Mouse (Mus musculus): ENCODE measurements at regions not wholly inside any gene's neighbourhood (a gene's known extent, or its start where the extent isn't known, plus 50 kb on each side); places are given as distances from the start of the nearest gene placed in this dataset.
"Not testable (repeated sequence)": the region's sequence is repeated elsewhere in the genome, so short reads cannot be mapped to it uniquely, and the experiment has no call there.

- Histone ChIP-seq H3K4me1 (ENCODE audit: control insufficient read depth, insufficient read depth, low read length) (no peaks in the 10 kb centered on the region), H3K36me3 (ENCODE audit: control insufficient read depth, insufficient read depth, low read length) (no peaks in the 10 kb centered on the region), H3K4me3 (ENCODE audit: low read depth, low read length) (no peak overlapping the region), H3K9ac (replicated peaks; ENCODE audit: low read depth, low read length) (no peak overlapping the region), H3K9me3 (ENCODE audit: control insufficient read depth, low read length) (no peaks in the 10 kb centered on the region), H3K4me2 (ENCODE audit: low read depth, low read length) (no peak overlapping the region), H3K27ac (ENCODE audit: low read depth, low read length) (no peak overlapping the region), H3K27me3 (ENCODE audit: control insufficient read depth, insufficient read depth, low read length) (no peaks in the 10 kb centered on the region)
- 93% methylated on average over 8 of the region's 8 CpGs for WGBS
- no peak for ATAC-seq (ENCODE audit: low read depth)
These were observed 411.9 kb upstream of the Auts2 start for GRCm38 (mm10) chr5:132955051-132955450.

GRCm38 (mm10) chr5:132933439-132933980 is 390.4 kb upstream of the Auts2 start:
- Histone ChIP-seq H3K27ac (ENCODE audit: low read depth, low read length) (no peak overlapping the region), H3K4me3 (ENCODE audit: low read depth, low read length) (no peak overlapping the region), H3K4me1 (ENCODE audit: control insufficient read depth, insufficient read depth, low read length) (no peaks in the 10 kb centered on the region), H3K4me2 (ENCODE audit: low read depth, low read length) (no peak overlapping the region), H3K9me3 (ENCODE audit: control insufficient read depth, low read length) (no peaks in the 10 kb centered on the region), H3K27me3 (ENCODE audit: control insufficient read depth, insufficient read depth, low read length) (no peaks in the 10 kb centered on the region), H3K36me3 (ENCODE audit: control insufficient read depth, insufficient read depth, low read length) (no peaks in the 10 kb centered on the region), H3K9ac (replicated peaks; ENCODE audit: low read depth, low read length) (no peak overlapping the region)
- no peak for ATAC-seq (ENCODE audit: low read depth)
- WGBS = 72% methylated on average over 9 of the region's 9 CpGs

GRCm38 (mm10) chr5:132929955-132930354 is 386.8 kb upstream of the Auts2 start:
- WGBS = 91% methylated on average over 12 of the region's 12 CpGs

GRCm38 (mm10) chr5:132923365-132923764 is 380.2 kb upstream of the Auts2 start:
- Histone ChIP-seq H3K9me3 (ENCODE audit: control insufficient read depth, low read length) (no peaks in the 10 kb centered on the region; the same call in 1 of the 2 replicates), H3K27ac (ENCODE audit: low read depth, low read length) (no peak overlapping the region), H3K4me2 (ENCODE audit: low read depth, low read length) (no peak overlapping the region), H3K36me3 (ENCODE audit: control insufficient read depth, insufficient read depth, low read length) (no peaks in the 10 kb centered on the region), H3K27me3 (ENCODE audit: control insufficient read depth, insufficient read depth, low read length) (no peaks in the 10 kb centered on the region), H3K4me1 (ENCODE audit: control insufficient read depth, insufficient read depth, low read length) (no peaks in the 10 kb centered on the region), H3K4me3 (ENCODE audit: low read depth, low read length) (no peak overlapping the region), H3K9ac (replicated peaks; ENCODE audit: low read depth, low read length) (no peak overlapping the region)
- WGBS = 52% methylated on average over 4 of the region's 4 CpGs
- ATAC-seq (ENCODE audit: low read depth) = no peak

More at GRCm38 (mm10) chr5:132929955-132930354, 386.8 kb upstream of the Auts2 start:
- not testable (repeated sequence) for H3K27ac ChIP-seq (ENCODE audit: low read depth, low read length); ATAC-seq (ENCODE audit: low read depth); H3K27me3 ChIP-seq (ENCODE audit: control insufficient read depth, insufficient read depth, low read length); H3K9ac ChIP-seq (replicated peaks; ENCODE audit: low read depth, low read length); H3K9me3 ChIP-seq (ENCODE audit: control insufficient read depth, low read length); H3K4me2 ChIP-seq (ENCODE audit: low read depth, low read length); H3K4me3 ChIP-seq (ENCODE audit: low read depth, low read length); H3K36me3 ChIP-seq (ENCODE audit: control insufficient read depth, insufficient read depth, low read length); H3K4me1 ChIP-seq (ENCODE audit: control insufficient read depth, insufficient read depth, low read length)

- WGBS = 74% methylated on average over 2 of the region's 2 CpGs
- Histone ChIP-seq H3K27ac (ENCODE audit: low read depth, low read length) (no peak overlapping the region), H3K9ac (replicated peaks; ENCODE audit: low read depth, low read length) (no peak overlapping the region)
These were observed 365.9 kb upstream of the Auts2 start for GRCm38 (mm10) chr5:132909056-132909455.

GRCm38 (mm10) chr5:132908220-132908619 is 365.1 kb upstream of the Auts2 start:
- 86% methylated on average over 8 of the region's 8 CpGs for WGBS
- Histone ChIP-seq H3K27me3 (ENCODE audit: control insufficient read depth, insufficient read depth, low read length) (no peaks in the 10 kb centered on the region), H3K4me3 (ENCODE audit: low read depth, low read length) (no peak overlapping the region), H3K36me3 (ENCODE audit: control insufficient read depth, insufficient read depth, low read length) (no peaks in the 10 kb centered on the region), H3K4me1 (ENCODE audit: control insufficient read depth, insufficient read depth, low read length) (no peaks in the 10 kb centered on the region), H3K27ac (ENCODE audit: low read depth, low read length) (no peak overlapping the region), H3K9me3 (ENCODE audit: control insufficient read depth, low read length) (no peaks in the 10 kb centered on the region), H3K9ac (replicated peaks; ENCODE audit: low read depth, low read length) (no peak overlapping the region), H3K4me2 (ENCODE audit: low read depth, low read length) (no peak overlapping the region)
- ATAC-seq (ENCODE audit: low read depth) = no peak

More at GRCm38 (mm10) chr5:132909056-132909455, 365.9 kb upstream of the Auts2 start:
- Histone ChIP-seq H3K9me3 (ENCODE audit: control insufficient read depth, low read length) (no peaks in the 10 kb centered on the region), H3K4me2 (ENCODE audit: low read depth, low read length) (no peak overlapping the region), H3K27me3 (ENCODE audit: control insufficient read depth, insufficient read depth, low read length) (no peaks in the 10 kb centered on the region), H3K4me3 (ENCODE audit: low read depth, low read length) (no peak overlapping the region), H3K36me3 (ENCODE audit: control insufficient read depth, insufficient read depth, low read length) (no peaks in the 10 kb centered on the region), H3K4me1 (ENCODE audit: control insufficient read depth, insufficient read depth, low read length) (no peaks in the 10 kb centered on the region)
- no peak for ATAC-seq (ENCODE audit: low read depth)

- Histone ChIP-seq H3K9ac (replicated peaks; ENCODE audit: low read depth, low read length) (no peak overlapping the region), H3K9me3 (ENCODE audit: control insufficient read depth, low read length) (no peaks in the 10 kb centered on the region), H3K27ac (ENCODE audit: low read depth, low read length) (no peak overlapping the region), H3K4me2 (ENCODE audit: low read depth, low read length) (no peak overlapping the region), H3K4me1 (ENCODE audit: control insufficient read depth, insufficient read depth, low read length) (no peaks in the 10 kb centered on the region), H3K36me3 (ENCODE audit: control insufficient read depth, insufficient read depth, low read length) (no peaks in the 10 kb centered on the region), H3K27me3 (ENCODE audit: control insufficient read depth, insufficient read depth, low read length) (no peaks in the 10 kb centered on the region), H3K4me3 (ENCODE audit: low read depth, low read length) (no peak overlapping the region)
- ATAC-seq (ENCODE audit: low read depth) = no peak
- WGBS = 75% methylated on average over 1 of the region's 1 CpGs
These were observed 349.4 kb upstream of the Auts2 start for GRCm38 (mm10) chr5:132892591-132892990.

- H3K9ac ChIP-seq (replicated peaks; ENCODE audit: low read depth, low read length) = no peak overlapping the region
- no peaks in the 10 kb centered on the region for H3K36me3 ChIP-seq (ENCODE audit: control insufficient read depth, insufficient read depth, low read length)
- no peak overlapping the region for H3K4me3 ChIP-seq (ENCODE audit: low read depth, low read length)
- no peaks in the 10 kb centered on the region for H3K27me3 ChIP-seq (ENCODE audit: control insufficient read depth, insufficient read depth, low read length)
- no peak for ATAC-seq (ENCODE audit: low read depth)
- no peak overlapping the region for H3K27ac ChIP-seq (ENCODE audit: low read depth, low read length)
- H3K4me2 ChIP-seq (ENCODE audit: low read depth, low read length) = no peak overlapping the region
- WGBS = 62% methylated on average over 2 of the region's 2 CpGs
- H3K4me1 ChIP-seq (ENCODE audit: control insufficient read depth, insufficient read depth, low read length) = no peaks in the 10 kb centered on the region
- H3K9me3 ChIP-seq (ENCODE audit: control insufficient read depth, low read length) = no peaks in the 10 kb centered on the region
These were observed 341.0 kb upstream of the Auts2 start for GRCm38 (mm10) chr5:132884130-132884529.

- ATAC-seq (ENCODE audit: low read depth) = no peak
- Histone ChIP-seq H3K4me1 (ENCODE audit: control insufficient read depth, insufficient read depth, low read length) (no peaks in the 10 kb centered on the region), H3K4me3 (ENCODE audit: low read depth, low read length) (no peak overlapping the region), H3K27me3 (ENCODE audit: control insufficient read depth, insufficient read depth, low read length) (no peaks in the 10 kb centered on the region), H3K9me3 (ENCODE audit: control insufficient read depth, low read length) (no peaks in the 10 kb centered on the region), H3K36me3 (ENCODE audit: control insufficient read depth, insufficient read depth, low read length) (no peaks in the 10 kb centered on the region), H3K4me2 (ENCODE audit: low read depth, low read length) (no peak overlapping the region), H3K9ac (replicated peaks; ENCODE audit: low read depth, low read length) (no peak overlapping the region), H3K27ac (ENCODE audit: low read depth, low read length) (no peak overlapping the region)
- WGBS = 65% methylated on average over 3 of the region's 3 CpGs
These were observed 339.1 kb upstream of the Auts2 start for GRCm38 (mm10) chr5:132882291-132882690.

Data from neural tube, embryonic 14.5 days (tissue).